Mouse (Mus musculus): ENCODE measurements at regions not wholly inside any gene's neighbourhood (a gene's known extent, or its start where the extent isn't known, plus 50 kb on each side); places are given as distances from the start of the nearest gene placed in this dataset.

- H3K27ac ChIP-seq (replicated peaks; ENCODE audit: low read depth, low read length) = no peak overlapping the region
- H3K4me3 ChIP-seq (replicated peaks; ENCODE audit: low read length) = no peak overlapping the region
- H3K9ac ChIP-seq (ENCODE audit: low read depth, low read length, severe bottlenecking) = no peak overlapping the region
- TF ChIP-seq POLR2A (IDR thresholded peaks at IDR 0.05; ENCODE audit: borderline replicate concordance, extremely low read depth, insufficient read depth, insufficient read length) = no peak
- no peak overlapping the region for H3K4me2 ChIP-seq (replicated peaks; ENCODE audit: low read depth, low read length, severe bottlenecking)
- DNase-seq (ENCODE audit: low spot score) (no peak), ATAC-seq (ENCODE audit: low FRiP score, low read depth) (peak; percentile 37; the same call in 1 of the 2 replicates)
- H3K9me3 ChIP-seq (ENCODE audit: control insufficient read depth, low read length) = no peaks in the 10 kb centered on the region
- no peaks in the 10 kb centered on the region for H3K27me3 ChIP-seq (ENCODE audit: control insufficient read depth, insufficient read depth, low read length)
- 43% methylated on average over 2 of the region's 2 CpGs for WGBS
- no peaks in the 10 kb centered on the region for H3K36me3 ChIP-seq (ENCODE audit: control insufficient read depth, insufficient read depth, low read length)
- H3K4me1 ChIP-seq (ENCODE audit: control insufficient read depth, insufficient read depth, low read length) = peaks cover 3% of the 10 kb centered on the region; the same call in 1 of the 2 replicates
Observed at GRCm38 (mm10) chr4:53304290-53304654, 135.9 kb upstream of the Slc44a1 start.

- ATAC-seq (ENCODE audit: low FRiP score, low read depth) (peak; percentile 12; the same call in 1 of the 2 replicates), DNase-seq (ENCODE audit: low spot score) (no peak)
- no peaks in the 10 kb centered on the region for H3K9me3 ChIP-seq (ENCODE audit: control insufficient read depth, low read length)
- H3K4me2 ChIP-seq (replicated peaks; ENCODE audit: low read depth, low read length, severe bottlenecking) = no peak overlapping the region
- H3K4me3 ChIP-seq (replicated peaks; ENCODE audit: low read length) = no peak overlapping the region
- peaks cover 3% of the 10 kb centered on the region; the same call in 1 of the 2 replicates for H3K4me1 ChIP-seq (ENCODE audit: control insufficient read depth, insufficient read depth, low read length)
- no peak for TF ChIP-seq POLR2A (IDR thresholded peaks at IDR 0.05; ENCODE audit: borderline replicate concordance, extremely low read depth, insufficient read depth, insufficient read length)
- no peaks in the 10 kb centered on the region for H3K36me3 ChIP-seq (ENCODE audit: control insufficient read depth, insufficient read depth, low read length)
- 41% methylated on average over 4 of the region's 4 CpGs for WGBS
- H3K27me3 ChIP-seq (ENCODE audit: control insufficient read depth, insufficient read depth, low read length) = no peaks in the 10 kb centered on the region
- no peak overlapping the region for H3K27ac ChIP-seq (replicated peaks; ENCODE audit: low read depth, low read length)
- no peak overlapping the region for H3K9ac ChIP-seq (ENCODE audit: low read depth, low read length, severe bottlenecking)
Observed at GRCm38 (mm10) chr4:53303621-53304289, 136.5 kb upstream of the Slc44a1 start.

GRCm38 (mm10) chr4:53297975-53298374 lies 138.3 kb upstream of the Abca1 start:
- Histone ChIP-seq H3K9ac (ENCODE audit: low read depth, low read length, severe bottlenecking) (no peak overlapping the region), H3K4me1 (ENCODE audit: control insufficient read depth, insufficient read depth, low read length) (no peaks in the 10 kb centered on the region), H3K36me3 (ENCODE audit: control insufficient read depth, insufficient read depth, low read length) (no peaks in the 10 kb centered on the region), H3K27ac (replicated peaks; ENCODE audit: low read depth, low read length) (no peak overlapping the region), H3K27me3 (ENCODE audit: control insufficient read depth, insufficient read depth, low read length) (no peaks in the 10 kb centered on the region), H3K4me3 (replicated peaks; ENCODE audit: low read length) (no peak overlapping the region), H3K4me2 (replicated peaks; ENCODE audit: low read depth, low read length, severe bottlenecking) (no peak overlapping the region), H3K9me3 (ENCODE audit: control insufficient read depth, low read length) (no peaks in the 10 kb centered on the region)
- DNase-seq (ENCODE audit: low spot score) (no peak), ATAC-seq (ENCODE audit: low FRiP score, low read depth) (no peak)
- TF ChIP-seq POLR2A (IDR thresholded peaks at IDR 0.05; ENCODE audit: borderline replicate concordance, extremely low read depth, insufficient read depth, insufficient read length) = no peak

GRCm38 (mm10) chr4:53292606-53293005 lies 132.9 kb upstream of the Abca1 start:
- TF ChIP-seq POLR2A (IDR thresholded peaks at IDR 0.05; ENCODE audit: borderline replicate concordance, extremely low read depth, insufficient read depth, insufficient read length) = no peak
- no peak overlapping the region for H3K27ac ChIP-seq (replicated peaks; ENCODE audit: low read depth, low read length)
- H3K9ac ChIP-seq (ENCODE audit: low read depth, low read length, severe bottlenecking) = no peak overlapping the region
- no peak overlapping the region for H3K4me2 ChIP-seq (replicated peaks; ENCODE audit: low read depth, low read length, severe bottlenecking)
- no peak for DNase-seq (ENCODE audit: low spot score)
- H3K36me3 ChIP-seq (ENCODE audit: control insufficient read depth, insufficient read depth, low read length) = no peaks in the 10 kb centered on the region
- H3K27me3 ChIP-seq (ENCODE audit: control insufficient read depth, insufficient read depth, low read length) = no peaks in the 10 kb centered on the region
- no peak for ATAC-seq (ENCODE audit: low FRiP score, low read depth)
- H3K4me1 ChIP-seq (ENCODE audit: control insufficient read depth, insufficient read depth, low read length) = no peaks in the 10 kb centered on the region
- WGBS = 86% methylated on average over 3 of the region's 3 CpGs
- no peak overlapping the region for H3K4me3 ChIP-seq (replicated peaks; ENCODE audit: low read length)
- no peaks in the 10 kb centered on the region for H3K9me3 ChIP-seq (ENCODE audit: control insufficient read depth, low read length)

- Histone ChIP-seq H3K27ac (replicated peaks; ENCODE audit: low read depth, low read length) (no peak overlapping the region), H3K36me3 (ENCODE audit: control insufficient read depth, insufficient read depth, low read length) (no peaks in the 10 kb centered on the region), H3K27me3 (ENCODE audit: control insufficient read depth, insufficient read depth, low read length) (no peaks in the 10 kb centered on the region), H3K9ac (ENCODE audit: low read depth, low read length, severe bottlenecking) (no peak overlapping the region), H3K4me1 (ENCODE audit: control insufficient read depth, insufficient read depth, low read length) (no peaks in the 10 kb centered on the region), H3K9me3 (ENCODE audit: control insufficient read depth, low read length) (no peaks in the 10 kb centered on the region), H3K4me2 (replicated peaks; ENCODE audit: low read depth, low read length, severe bottlenecking) (no peak overlapping the region), H3K4me3 (replicated peaks; ENCODE audit: low read length) (no peak overlapping the region)
- no peak for TF ChIP-seq POLR2A (IDR thresholded peaks at IDR 0.05; ENCODE audit: borderline replicate concordance, extremely low read depth, insufficient read depth, insufficient read length)
- 53% methylated on average over 12 of the region's 12 CpGs for WGBS
- no peak for DNase-seq (ENCODE audit: low spot score)
- no peak for ATAC-seq (ENCODE audit: low FRiP score, low read depth)
Observed at GRCm38 (mm10) chr4:53277741-53278525, 118.2 kb upstream of the Abca1 start.
